Mouse (Mus musculus): ENCODE measurements around the gene Nexn. TPM values are rescaled to one million over a fixed set of nuclear protein-coding genes. Genes with fewer than 3 reads are reported as not detected.

The Nexn gene
- polyA plus RNA-seq, 1 experiment from 2014 or later, result 5.9 TPM

DNA sequence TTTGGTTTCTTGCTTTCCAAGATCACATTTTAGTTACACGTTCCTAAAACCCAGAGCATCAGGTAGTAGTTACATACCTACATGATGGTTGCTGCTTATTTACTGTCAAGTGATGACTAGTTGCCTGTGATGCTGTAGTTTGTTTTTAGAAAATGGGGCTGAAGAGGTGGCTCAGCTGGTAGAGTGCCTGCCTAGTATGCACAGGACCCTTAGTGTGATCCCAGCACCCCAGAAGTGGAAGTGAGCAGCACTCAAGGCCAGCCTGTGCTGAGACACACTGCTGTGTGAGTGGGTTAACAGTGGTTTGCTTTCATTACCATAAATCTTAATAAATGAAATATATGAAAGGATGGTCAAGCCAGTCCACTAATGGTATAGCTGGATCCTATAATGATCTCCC is 26.6 kb downstream of the Nexn start:
- no peak overlapping the region for H3K4me2 ChIP-seq (ENCODE audit: low read depth)
- no peaks in the 10 kb centered on the region for H3K9me3 ChIP-seq (ENCODE audit: control insufficient read depth, low read length)
- H3K27ac ChIP-seq (ENCODE audit: low read depth, low read length), result no peak overlapping the region
- H3K9ac ChIP-seq (ENCODE audit: low read length), result no peak overlapping the region
- 95% methylated on average over 1 of the region's 1 CpGs for WGBS
- no peak overlapping the region for H3K4me3 ChIP-seq (ENCODE audit: low read depth, low read length)
- H3K36me3 ChIP-seq (ENCODE audit: control insufficient read depth, insufficient read depth, low read length), result peaks cover 6% of the 10 kb centered on the region; the same call in 1 of the 2 replicates
- DNase-seq (ENCODE audit: low spot score) (no peak), ATAC-seq (ENCODE audit: insufficient read depth, low FRiP score, low TSS enrichment) (0 out of 2 replicates have a peak, but pooled peaks have one; percentile 42)
- H3K27me3 ChIP-seq (ENCODE audit: control insufficient read depth, insufficient read depth, low read length), result no peaks in the 10 kb centered on the region
- no peaks in the 10 kb centered on the region for H3K4me1 ChIP-seq (ENCODE audit: control insufficient read depth, insufficient read depth, low read length)

DNA sequence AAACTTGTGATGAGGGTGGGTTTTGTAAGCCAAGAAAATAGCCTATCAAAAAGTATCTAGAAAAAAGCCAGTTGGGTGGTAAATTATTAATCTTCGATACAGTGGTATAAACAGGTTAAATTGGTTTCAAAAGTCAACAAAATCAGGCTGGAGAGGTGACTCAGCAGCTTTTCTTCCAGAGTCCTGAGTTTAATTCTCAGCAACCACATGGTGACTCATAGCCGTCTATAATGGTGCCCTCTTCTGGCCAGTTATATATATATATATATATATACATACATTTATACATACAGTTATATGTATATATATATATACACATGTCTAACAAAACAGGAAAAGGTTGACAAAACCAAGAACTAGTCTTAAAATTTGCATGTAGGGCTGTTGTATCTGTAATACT is 27.3 kb downstream of the Nexn start:
- no peak overlapping the region for H3K9ac ChIP-seq (ENCODE audit: low read length)
- WGBS, result 74% methylated on average over 2 of the region's 2 CpGs
- no peak for DNase-seq (ENCODE audit: low spot score)
- no peak overlapping the region for H3K4me2 ChIP-seq (ENCODE audit: low read depth)
- H3K27me3 ChIP-seq (ENCODE audit: control insufficient read depth, insufficient read depth, low read length), result no peaks in the 10 kb centered on the region
- no peak overlapping the region for H3K4me3 ChIP-seq (ENCODE audit: low read depth, low read length)
- no peak overlapping the region for H3K27ac ChIP-seq (ENCODE audit: low read depth, low read length)
- no peak for ATAC-seq (ENCODE audit: insufficient read depth, low FRiP score, low TSS enrichment)
- H3K36me3 ChIP-seq (ENCODE audit: control insufficient read depth, insufficient read depth, low read length), result peaks cover 6% of the 10 kb centered on the region; the same call in 1 of the 2 replicates
- no peaks in the 10 kb centered on the region for H3K9me3 ChIP-seq (ENCODE audit: control insufficient read depth, low read length)
- H3K4me1 ChIP-seq (ENCODE audit: control insufficient read depth, insufficient read depth, low read length), result no peaks in the 10 kb centered on the region

DNA sequence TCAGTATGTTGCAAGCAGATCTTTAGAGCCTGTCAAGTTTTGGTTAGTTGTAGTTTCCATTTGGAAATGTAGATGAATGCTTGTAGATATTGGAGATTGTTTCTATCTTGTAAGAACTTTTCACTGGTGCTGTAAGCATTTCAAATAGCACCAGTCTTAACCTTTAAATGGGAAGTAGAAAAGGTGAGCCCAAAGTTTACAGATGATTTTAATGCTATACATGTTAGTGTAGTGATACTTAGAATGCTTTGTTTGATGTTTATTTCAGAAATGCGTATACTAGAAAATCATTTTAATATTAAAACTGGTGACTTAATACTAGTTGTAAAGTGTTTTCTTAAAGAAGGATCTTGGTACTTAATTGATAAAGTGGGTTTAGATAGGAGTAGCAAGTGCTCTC is 30.3 kb downstream of the Nexn start:
- H3K36me3 ChIP-seq (ENCODE audit: control insufficient read depth, insufficient read depth, low read length), result peaks cover 6% of the 10 kb centered on the region; the same call in 1 of the 2 replicates
- no peak for DNase-seq (ENCODE audit: low spot score)
- WGBS, result 98% methylated on average over 1 of the region's 1 CpGs

DNA sequence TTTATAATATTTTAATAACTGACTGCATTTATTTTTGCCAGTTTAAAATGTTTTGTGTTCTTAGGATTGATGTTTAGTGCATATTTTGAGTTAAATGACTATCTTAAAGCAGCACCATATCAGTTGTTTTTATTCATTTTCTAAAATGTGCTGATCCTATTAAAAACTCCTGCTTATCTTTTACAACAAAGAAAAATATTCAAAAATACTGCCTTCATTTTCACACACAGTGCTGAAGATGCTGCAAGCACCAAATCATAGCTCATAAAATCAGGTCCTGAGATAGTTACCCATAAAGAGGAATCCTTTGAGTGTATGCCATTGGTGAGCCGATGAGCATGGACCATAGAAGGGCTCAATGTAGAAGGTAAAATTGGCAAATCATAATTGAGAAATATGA is 30.9 kb downstream of the Nexn start:
- ATAC-seq (ENCODE audit: insufficient read depth, low FRiP score, low TSS enrichment) (no peak), DNase-seq (ENCODE audit: low spot score) (no peak)
- no peak overlapping the region for H3K4me3 ChIP-seq (ENCODE audit: low read depth, low read length)
- H3K4me1 ChIP-seq (ENCODE audit: control insufficient read depth, insufficient read depth, low read length), result no peaks in the 10 kb centered on the region
- H3K9ac ChIP-seq (ENCODE audit: low read length), result no peak overlapping the region
- 93% methylated on average over 1 of the region's 1 CpGs for WGBS
- H3K4me2 ChIP-seq (ENCODE audit: low read depth), result no peak overlapping the region
- no peak overlapping the region for H3K27ac ChIP-seq (ENCODE audit: low read depth, low read length)
- H3K9me3 ChIP-seq (ENCODE audit: control insufficient read depth, low read length), result no peaks in the 10 kb centered on the region
- H3K27me3 ChIP-seq (ENCODE audit: control insufficient read depth, insufficient read depth, low read length), result no peaks in the 10 kb centered on the region
- H3K36me3 ChIP-seq (ENCODE audit: control insufficient read depth, insufficient read depth, low read length), result peaks cover 6% of the 10 kb centered on the region; the same call in 1 of the 2 replicates

More for the DNA sequence above, 30.3 kb downstream of the Nexn start:
- no peak overlapping the region for H3K27ac ChIP-seq (ENCODE audit: low read depth, low read length)
- H3K4me2 ChIP-seq (ENCODE audit: low read depth), result no peak overlapping the region
- H3K4me1 ChIP-seq (ENCODE audit: control insufficient read depth, insufficient read depth, low read length), result no peaks in the 10 kb centered on the region
- no peak for ATAC-seq (ENCODE audit: insufficient read depth, low FRiP score, low TSS enrichment)
- H3K27me3 ChIP-seq (ENCODE audit: control insufficient read depth, insufficient read depth, low read length), result no peaks in the 10 kb centered on the region
- H3K9me3 ChIP-seq (ENCODE audit: control insufficient read depth, low read length), result no peaks in the 10 kb centered on the region
- H3K9ac ChIP-seq (ENCODE audit: low read length), result no peak overlapping the region
- no peak overlapping the region for H3K4me3 ChIP-seq (ENCODE audit: low read depth, low read length)

DNA sequence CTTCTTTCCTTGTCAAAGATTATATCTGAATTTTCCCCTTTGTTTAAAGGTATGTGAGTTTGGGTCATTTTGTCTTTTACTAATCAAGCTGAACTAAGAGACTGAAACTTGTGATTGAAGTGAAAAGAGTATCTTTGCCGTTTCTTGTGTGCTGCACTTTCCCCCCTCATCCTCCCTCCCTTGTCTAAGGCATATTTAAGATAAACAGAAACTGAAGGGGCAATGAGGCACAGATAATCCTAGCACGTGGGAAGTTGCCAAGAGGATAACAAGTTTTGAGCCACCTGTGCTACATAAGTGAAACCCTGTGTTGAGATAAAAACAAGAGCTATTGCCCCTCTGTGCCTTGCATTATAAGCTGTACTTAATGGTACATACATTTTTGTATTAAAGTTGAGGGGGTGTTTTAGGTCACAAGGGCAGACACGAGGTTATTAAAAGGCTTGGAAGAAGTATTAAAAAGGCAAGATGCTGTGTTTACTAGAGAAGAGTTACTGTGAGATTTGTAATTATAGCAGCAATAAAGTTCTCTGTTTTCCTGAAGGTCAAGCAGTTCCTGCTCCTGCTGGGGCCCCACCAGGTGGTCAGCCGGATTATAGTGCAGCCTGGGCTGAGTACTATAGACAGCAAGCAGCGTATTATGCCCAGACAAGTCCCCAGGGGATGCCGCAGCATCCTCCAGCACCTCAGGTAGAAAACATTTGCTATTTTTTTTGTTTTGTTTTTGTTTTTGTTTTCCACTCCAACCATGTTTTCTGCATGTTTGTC is 34.6 kb downstream of the Nexn start:
- Histone ChIP-seq H3K9me3 (ENCODE audit: control insufficient read depth, low read length) (no peaks in the 10 kb centered on the region), H3K9ac (ENCODE audit: low read length) (no peak overlapping the region), H3K27ac (ENCODE audit: low read depth, low read length) (no peak overlapping the region), H3K4me2 (ENCODE audit: low read depth) (no peak overlapping the region), H3K27me3 (ENCODE audit: control insufficient read depth, insufficient read depth, low read length) (no peaks in the 10 kb centered on the region), H3K4me3 (ENCODE audit: low read depth, low read length) (no peak overlapping the region), H3K36me3 (ENCODE audit: control insufficient read depth, insufficient read depth, low read length) (peaks cover 4% of the 10 kb centered on the region; the same call in 1 of the 2 replicates), H3K4me1 (ENCODE audit: control insufficient read depth, insufficient read depth, low read length) (no peaks in the 10 kb centered on the region)
- WGBS, result 72% methylated on average over 6 of the region's 6 CpGs
- DNase-seq (ENCODE audit: low spot score) (no peak), ATAC-seq (ENCODE audit: insufficient read depth, low FRiP score, low TSS enrichment) (no peak)

DNA sequence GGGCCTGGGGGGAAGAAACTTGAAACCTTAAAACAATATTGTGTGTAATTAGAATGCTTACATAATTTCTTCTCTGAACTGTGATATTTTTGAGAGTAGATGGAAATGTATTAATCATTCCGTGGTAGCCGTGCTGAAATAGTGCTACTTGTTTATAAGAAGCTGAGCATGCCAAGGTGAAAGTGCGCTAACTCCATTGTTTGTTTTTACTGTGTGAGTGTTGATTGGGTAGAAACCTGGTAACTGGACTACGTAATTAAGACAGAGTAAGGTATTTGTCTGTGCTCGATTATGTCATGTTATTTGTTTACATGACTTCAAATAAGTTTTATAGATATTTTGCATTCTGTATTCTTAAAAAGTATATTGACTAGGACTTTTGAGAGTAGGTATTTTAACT is 36.9 kb downstream of the Nexn start:
- Histone ChIP-seq H3K4me1 (ENCODE audit: control insufficient read depth, insufficient read depth, low read length) (no peaks in the 10 kb centered on the region), H3K9me3 (ENCODE audit: control insufficient read depth, low read length) (no peaks in the 10 kb centered on the region), H3K4me2 (ENCODE audit: low read depth) (no peak overlapping the region), H3K27me3 (ENCODE audit: control insufficient read depth, insufficient read depth, low read length) (no peaks in the 10 kb centered on the region), H3K4me3 (ENCODE audit: low read depth, low read length) (no peak overlapping the region), H3K9ac (ENCODE audit: low read length) (no peak overlapping the region), H3K27ac (ENCODE audit: low read depth, low read length) (no peak overlapping the region), H3K36me3 (ENCODE audit: control insufficient read depth, insufficient read depth, low read length) (peaks cover 11% of the 10 kb centered on the region)
- 94% methylated on average over 5 of the region's 5 CpGs for WGBS
- DNase-seq (ENCODE audit: low spot score), result no peak
- ATAC-seq (ENCODE audit: insufficient read depth, low FRiP score, low TSS enrichment), result no peak

DNA sequence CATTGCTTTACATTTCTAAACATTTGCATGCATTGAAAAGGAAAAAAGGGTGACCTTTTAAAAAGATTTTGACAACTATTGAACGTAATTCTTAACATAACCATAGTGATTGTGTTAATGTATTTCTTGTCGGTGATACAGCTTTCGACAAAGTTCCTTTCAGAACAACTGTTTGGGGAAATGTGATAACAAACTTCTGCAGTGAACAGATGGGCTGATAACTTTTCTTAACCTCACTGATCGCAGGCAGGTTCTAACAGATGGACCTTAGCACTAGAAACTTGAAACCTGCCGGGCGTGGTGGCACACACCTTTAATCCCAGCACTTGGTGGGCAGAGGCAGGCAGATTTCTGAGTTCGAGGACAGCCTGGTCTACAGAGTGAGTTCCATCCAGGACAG is 37.3 kb downstream of the Nexn start:
- H3K4me1 ChIP-seq (ENCODE audit: control insufficient read depth, insufficient read depth, low read length), result no peaks in the 10 kb centered on the region
- 94% methylated on average over 7 of the region's 7 CpGs for WGBS
- no peak overlapping the region for H3K9ac ChIP-seq (ENCODE audit: low read length)
- no peak overlapping the region for H3K4me2 ChIP-seq (ENCODE audit: low read depth)
- H3K9me3 ChIP-seq (ENCODE audit: control insufficient read depth, low read length), result no peaks in the 10 kb centered on the region
- no peak overlapping the region for H3K4me3 ChIP-seq (ENCODE audit: low read depth, low read length)
- ATAC-seq (ENCODE audit: insufficient read depth, low FRiP score, low TSS enrichment) (no peak), DNase-seq (ENCODE audit: low spot score) (no peak)
- peaks cover 11% of the 10 kb centered on the region for H3K36me3 ChIP-seq (ENCODE audit: control insufficient read depth, insufficient read depth, low read length)
- H3K27ac ChIP-seq (ENCODE audit: low read depth, low read length), result no peak overlapping the region
- no peaks in the 10 kb centered on the region for H3K27me3 ChIP-seq (ENCODE audit: control insufficient read depth, insufficient read depth, low read length)

DNA sequence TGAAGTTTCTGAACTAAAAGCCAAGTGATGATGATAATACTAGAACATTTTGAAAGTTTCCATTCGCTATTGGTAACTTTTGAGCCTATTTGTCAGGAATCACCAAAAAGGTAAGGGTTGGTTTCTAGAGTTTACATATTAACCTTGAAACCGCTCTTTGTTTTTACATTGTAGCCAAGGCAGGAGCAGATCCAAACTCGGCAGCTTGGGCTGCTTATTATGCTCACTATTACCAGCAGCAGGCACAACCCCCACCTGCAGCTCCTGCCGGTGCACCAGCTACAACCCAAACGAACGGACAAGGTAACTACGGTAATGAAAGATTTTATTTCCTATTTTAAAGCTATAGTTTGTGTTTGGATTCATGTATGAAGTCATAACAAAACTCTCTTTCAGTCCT is 40.2 kb downstream of the Nexn start:
- no peak overlapping the region for H3K9ac ChIP-seq (ENCODE audit: low read length)
- no peaks in the 10 kb centered on the region for H3K4me1 ChIP-seq (ENCODE audit: control insufficient read depth, insufficient read depth, low read length)
- no peak overlapping the region for H3K4me2 ChIP-seq (ENCODE audit: low read depth)
- no peaks in the 10 kb centered on the region for H3K9me3 ChIP-seq (ENCODE audit: control insufficient read depth, low read length)
- no peak overlapping the region for H3K27ac ChIP-seq (ENCODE audit: low read depth, low read length)
- H3K36me3 ChIP-seq (ENCODE audit: control insufficient read depth, insufficient read depth, low read length), result peaks cover 26% of the 10 kb centered on the region
- no peak overlapping the region for H3K4me3 ChIP-seq (ENCODE audit: low read depth, low read length)
- no peak for ATAC-seq (ENCODE audit: insufficient read depth, low FRiP score, low TSS enrichment)
- WGBS, result 95% methylated on average over 7 of the region's 7 CpGs
- no peaks in the 10 kb centered on the region for H3K27me3 ChIP-seq (ENCODE audit: control insufficient read depth, insufficient read depth, low read length)
- no peak for DNase-seq (ENCODE audit: low spot score)

DNA sequence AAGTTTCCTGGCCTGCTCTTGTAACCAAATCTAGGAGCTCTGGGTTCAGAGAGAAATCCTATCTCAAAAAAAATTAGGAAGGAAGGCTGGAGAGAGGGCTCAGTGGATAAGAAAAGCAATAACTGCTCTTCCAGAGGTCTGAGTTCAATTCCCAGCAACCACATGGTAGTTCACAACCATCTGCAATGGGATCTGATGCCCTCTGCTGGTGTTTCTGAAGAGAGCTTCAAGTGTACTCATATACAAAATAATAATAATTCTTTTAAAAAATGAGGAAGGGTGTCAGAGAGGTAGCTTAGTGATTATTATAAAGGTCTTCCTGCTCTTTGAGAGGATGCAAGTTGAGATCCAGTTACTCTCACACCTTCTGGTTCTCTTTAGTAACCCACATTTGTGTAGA is 41.2 kb downstream of the Nexn start:
- no peak overlapping the region for H3K9ac ChIP-seq (ENCODE audit: low read length)
- no peak overlapping the region for H3K4me2 ChIP-seq (ENCODE audit: low read depth)
- no peak overlapping the region for H3K27ac ChIP-seq (ENCODE audit: low read depth, low read length)
- no peak overlapping the region for H3K4me3 ChIP-seq (ENCODE audit: low read depth, low read length)
- no peaks in the 10 kb centered on the region for H3K4me1 ChIP-seq (ENCODE audit: control insufficient read depth, insufficient read depth, low read length)
- no peak for ATAC-seq (ENCODE audit: insufficient read depth, low FRiP score, low TSS enrichment)
- no peaks in the 10 kb centered on the region for H3K9me3 ChIP-seq (ENCODE audit: control insufficient read depth, low read length)
- H3K27me3 ChIP-seq (ENCODE audit: control insufficient read depth, insufficient read depth, low read length), result no peaks in the 10 kb centered on the region
- no peak for DNase-seq (ENCODE audit: low spot score)
- H3K36me3 ChIP-seq (ENCODE audit: control insufficient read depth, insufficient read depth, low read length), result peaks cover 30% of the 10 kb centered on the region
